Mouse (Mus musculus): ENCODE data around the gene Gdpd5.

- TF ChIP-seq POLR2A (IDR thresholded peaks at IDR 0.05; ENCODE audit: extremely low read depth, insufficient read depth, low read length) (no peak), CTCF (IDR thresholded peaks at IDR 0.05; ENCODE audit: extremely low read depth, insufficient read depth, low read length) (no peak)
Measured at GRCm38 (mm10) chr7:99419311-99419710, 38.1 kb downstream of the Gdpd5 start.

Data from cortical plate, adult 2 months (tissue).